Mouse (Mus musculus) limb, embryonic 12.5 days (tissue): ENCODE results near the gene Gm17409. TPM values are rescaled to one million over a fixed set of nuclear protein-coding genes. Genes with fewer than 3 reads are reported as not detected.

ENCODE experiments used
- ATAC-seq: fragments of 200-750 bp; cut with Nextera tagmentation; 2 replicates; pipeline ENCODE4 v1.8.0; 2017; ENCODE audit warnings: low read depth, moderate TSS enrichment; ENCODE audit not compliant: insufficient number of reproducible peaks, insufficient read depth, low FRiP score, low TSS enrichment
- H3K27ac ChIP-seq: fragments of 300-500 bp; sonication (generic); 2 replicates; pipeline ENCODE4 v1.5.1; 2016; ENCODE audit warnings: mild to moderate bottlenecking, moderate library complexity
- H3K27me3 ChIP-seq: fragments of 300-500 bp; sonication (generic); 2 replicates; pipeline ENCODE4 v1.6.1; 2016; ENCODE audit warnings: mild to moderate bottlenecking, moderate library complexity
- H3K36me3 ChIP-seq: fragments of 300-500 bp; sonication (generic); 2 replicates; pipeline ENCODE4 v1.6.1; 2016; ENCODE audit warnings: mild to moderate bottlenecking, moderate library complexity
- H3K4me1 ChIP-seq: fragments of 300-500 bp; sonication (generic); replicated peaks from 2 replicates; pipeline ENCODE4 v1.6.1; 2016
- H3K4me2 ChIP-seq: fragments of 300-500 bp; sonication (generic); 2 replicates; pipeline ENCODE4 v1.6.1; 2016; ENCODE audit warnings: mild to moderate bottlenecking, moderate library complexity
- H3K4me3 ChIP-seq: fragments of 300-500 bp; sonication (generic); replicated peaks from 2 replicates; pipeline ENCODE4 v1.5.1; 2016; ENCODE audit warnings: mild to moderate bottlenecking
- H3K9ac ChIP-seq: fragments of 300-500 bp; sonication (generic); replicated peaks from 2 replicates; pipeline ENCODE4 v1.6.1; 2016; ENCODE audit warnings: mild to moderate bottlenecking, moderate library complexity
- H3K9me3 ChIP-seq: fragments of 300-500 bp; sonication (generic); 2 replicates; pipeline ENCODE4 v1.6.1; 2016; ENCODE audit warnings: mild to moderate bottlenecking, moderate library complexity
- WGBS: fragments of 180-500 bp; shearing (Covaris S2); methylation state at CpG from one replicate; pipeline ENCODE4 v1.1.7; 2016; 5-methylcytosine and 5-hydroxymethylcytosine counted together
- polyA plus RNA-seq: library from polyadenylated mRNA; unstranded; fragments of >200 nt; fragmentation: Nextera tagmentation; extraction: Ambion mirVana; gene quantifications from 2 replicates; pipeline ENCODE4 v1.2.1, GENCODE M21; 2016

Gene Gm17409
- polyA plus RNA-seq: not detected in 2 replicates

DNA sequence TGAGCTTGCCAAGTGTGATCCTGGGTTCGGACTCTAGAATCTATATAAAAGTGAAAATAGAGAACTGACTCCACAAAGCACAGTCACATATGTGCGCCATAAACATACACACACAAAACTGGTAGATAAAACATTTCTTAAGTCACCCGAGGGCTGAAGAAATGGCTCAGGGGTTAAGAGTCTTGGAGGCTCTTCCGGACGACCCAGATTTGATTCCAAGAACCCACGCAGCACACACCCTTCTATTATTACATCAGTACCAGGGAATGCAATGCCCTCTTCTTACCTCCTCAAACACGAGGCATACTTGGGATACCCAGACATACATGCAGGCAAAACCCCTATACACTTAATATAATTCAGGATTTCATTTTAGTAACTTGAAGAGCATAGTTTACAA lies at the start of gene Gm17409:
Gene Gm17409, plus strand, starts transcription at position 301 of the 400 bp plus-strand sequence.
- Histone ChIP-seq H3K4me1 (no peaks in the 10 kb centered on the region), H3K27me3 (no peaks in the 10 kb centered on the region), H3K27ac (no peak within 1 kb of the TSS), H3K9ac (no peak within 1 kb of the TSS), H3K36me3 (peaks cover 70% of the 10 kb centered on the region), H3K4me2 (no peak within 1 kb of the TSS), H3K9me3 (peaks cover 6% of the 10 kb centered on the region), H3K4me3 (no peak within 1 kb of the TSS)
- no peak for ATAC-seq
- WGBS: 88% methylated on average over 7 of the region's 7 CpGs

DNA sequence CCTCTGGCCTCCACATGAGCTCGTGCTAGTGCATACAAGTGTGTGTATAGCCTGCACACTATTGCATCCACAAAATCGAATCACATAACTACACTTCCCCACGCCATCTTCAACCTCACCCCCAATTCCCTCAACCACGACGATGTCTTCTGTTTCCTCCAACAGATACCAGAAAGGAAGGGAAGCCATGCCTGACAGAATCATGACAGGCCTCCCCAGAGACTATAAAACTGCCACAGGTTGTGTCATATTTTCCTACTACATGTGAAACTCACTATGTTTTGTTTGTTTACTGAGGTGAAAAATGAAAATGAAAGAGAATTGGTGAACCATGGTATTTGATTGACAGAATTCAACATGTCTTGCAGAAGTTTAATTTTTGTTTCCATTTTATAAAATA lies 46.6 kb upstream of the Gm17409 start:
- Histone ChIP-seq H3K27me3 (no peaks in the 10 kb centered on the region), H3K4me3 (no peak overlapping the region), H3K9ac (no peak overlapping the region), H3K27ac (no peak overlapping the region), H3K9me3 (no peaks in the 10 kb centered on the region), H3K4me1 (no peaks in the 10 kb centered on the region), H3K36me3 (no peaks in the 10 kb centered on the region), H3K4me2 (no peak overlapping the region)
- 84% methylated on average over 5 of the region's 5 CpGs for WGBS
- ATAC-seq: no peak

DNA sequence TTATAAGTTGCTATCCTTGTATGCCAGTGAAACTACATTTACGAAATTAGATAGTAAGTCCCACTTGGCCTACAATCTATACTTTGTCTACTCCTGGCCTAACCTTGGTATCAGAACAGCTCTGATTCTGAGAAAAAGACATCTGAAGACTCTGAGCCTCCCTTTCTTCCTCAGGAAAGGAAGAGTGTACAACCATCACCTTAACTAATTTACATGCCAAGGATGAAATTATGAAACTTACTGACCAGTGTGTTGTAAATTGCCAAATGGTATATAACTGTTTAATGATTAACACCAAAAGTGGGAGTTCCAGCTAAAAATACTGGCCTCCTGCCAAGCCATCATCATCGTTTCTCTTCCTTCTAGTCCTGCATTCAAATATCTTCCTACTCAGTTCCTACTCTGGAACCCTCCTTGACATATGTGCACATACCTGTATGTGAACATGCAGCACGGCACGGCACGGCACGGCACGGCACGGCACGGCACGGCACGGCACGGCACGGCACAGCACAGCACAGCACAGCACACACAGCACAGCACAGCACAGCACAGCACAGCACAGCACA lies 44.4 kb upstream of the Gm17409 start:
- Histone ChIP-seq H3K4me2 (no peak overlapping the region), H3K27ac (no peak overlapping the region), H3K27me3 (no peaks in the 10 kb centered on the region), H3K4me3 (no peak overlapping the region), H3K9ac (no peak overlapping the region), H3K36me3 (no peaks in the 10 kb centered on the region), H3K9me3 (no peaks in the 10 kb centered on the region), H3K4me1 (no peaks in the 10 kb centered on the region)
- no peak for ATAC-seq
- WGBS: 95% methylated on average over 13 of the region's 13 CpGs

DNA sequence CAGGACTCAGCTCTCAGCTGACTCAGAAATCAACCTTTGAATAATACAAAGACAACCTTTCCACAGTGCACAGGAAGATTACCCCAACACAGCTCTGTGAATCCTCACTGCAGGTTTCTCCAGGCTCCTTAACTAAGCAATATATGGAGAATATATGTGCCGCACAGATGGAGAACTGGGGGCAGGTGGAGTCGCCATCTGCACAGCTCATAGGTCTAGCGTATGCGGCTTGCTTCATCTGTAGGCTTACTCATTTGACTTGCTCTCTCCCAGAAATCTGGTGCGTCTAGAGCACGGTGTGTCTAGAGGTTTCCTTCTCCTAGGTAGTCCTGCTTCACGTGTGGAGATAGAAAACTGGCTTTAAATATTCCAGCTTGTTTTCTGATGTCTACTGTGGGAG lies 37.7 kb upstream of the Gm17409 start:
- ATAC-seq: no peak
- H3K4me1 ChIP-seq: no peaks in the 10 kb centered on the region
- H3K9me3 ChIP-seq: no peaks in the 10 kb centered on the region
- H3K4me2 ChIP-seq: no peak overlapping the region
- H3K27me3 ChIP-seq: no peaks in the 10 kb centered on the region
- H3K36me3 ChIP-seq: peaks cover 4% of the 10 kb centered on the region; the same call in 1 of the 2 replicates
- WGBS: 92% methylated on average over 7 of the region's 7 CpGs
- H3K4me3 ChIP-seq: no peak overlapping the region
- H3K27ac ChIP-seq: no peak overlapping the region
- no peak overlapping the region for H3K9ac ChIP-seq

GRCm38 (mm10) chr2:58433317-58433716 lies 36.6 kb upstream of the Gm17409 start:
- Histone ChIP-seq H3K9ac (no peak overlapping the region), H3K4me2 (no peak overlapping the region), H3K9me3 (no peaks in the 10 kb centered on the region), H3K27me3 (no peaks in the 10 kb centered on the region), H3K36me3 (peaks cover 4% of the 10 kb centered on the region; the same call in 1 of the 2 replicates), H3K4me3 (no peak overlapping the region), H3K4me1 (no peaks in the 10 kb centered on the region), H3K27ac (no peak overlapping the region)
- no peak for ATAC-seq
- WGBS: 93% methylated on average over 2 of the region's 2 CpGs

DNA sequence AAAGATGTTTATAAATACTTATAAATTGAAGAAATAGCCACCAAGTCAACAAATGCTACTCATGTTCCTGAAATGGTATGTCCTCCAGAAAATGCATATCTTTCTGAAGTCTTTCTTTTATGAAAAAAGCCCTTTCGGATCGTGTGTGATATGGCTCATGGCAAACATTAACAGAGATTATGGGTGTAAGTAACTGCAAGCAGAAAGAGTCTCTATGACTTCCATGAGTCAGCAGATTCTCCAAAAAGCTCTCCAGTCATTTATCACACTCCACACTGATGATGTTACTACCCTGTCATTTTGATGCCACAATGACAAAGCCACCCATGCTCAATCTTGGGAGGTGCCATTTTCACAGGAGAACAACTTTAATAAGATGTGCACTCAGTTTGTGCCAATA lies 35.5 kb upstream of the Gm17409 start:
- Histone ChIP-seq H3K36me3 (peaks cover 6% of the 10 kb centered on the region; the same call in 1 of the 2 replicates), H3K4me1 (no peaks in the 10 kb centered on the region), H3K27me3 (no peaks in the 10 kb centered on the region), H3K9ac (no peak overlapping the region), H3K9me3 (no peaks in the 10 kb centered on the region), H3K27ac (no peak overlapping the region), H3K4me2 (no peak overlapping the region), H3K4me3 (no peak overlapping the region)
- ATAC-seq: no peak
- WGBS: 93% methylated on average over 2 of the region's 2 CpGs

- 70% methylated on average over 13 of the region's 13 CpGs for WGBS
- Histone ChIP-seq H3K27me3 (no peaks in the 10 kb centered on the region), H3K27ac (no peak overlapping the region), H3K36me3 (peaks cover 8% of the 10 kb centered on the region; the same call in 1 of the 2 replicates), H3K4me1 (no peaks in the 10 kb centered on the region), H3K4me2 (no peak overlapping the region), H3K9ac (no peak overlapping the region), H3K9me3 (no peaks in the 10 kb centered on the region), H3K4me3 (no peak overlapping the region)
- 0 out of 2 replicates have a peak, but pooled peaks have one; percentile 26 for ATAC-seq
Measured at GRCm38 (mm10) chr2:58435507-58435906, 34.4 kb upstream of the Gm17409 start.

DNA sequence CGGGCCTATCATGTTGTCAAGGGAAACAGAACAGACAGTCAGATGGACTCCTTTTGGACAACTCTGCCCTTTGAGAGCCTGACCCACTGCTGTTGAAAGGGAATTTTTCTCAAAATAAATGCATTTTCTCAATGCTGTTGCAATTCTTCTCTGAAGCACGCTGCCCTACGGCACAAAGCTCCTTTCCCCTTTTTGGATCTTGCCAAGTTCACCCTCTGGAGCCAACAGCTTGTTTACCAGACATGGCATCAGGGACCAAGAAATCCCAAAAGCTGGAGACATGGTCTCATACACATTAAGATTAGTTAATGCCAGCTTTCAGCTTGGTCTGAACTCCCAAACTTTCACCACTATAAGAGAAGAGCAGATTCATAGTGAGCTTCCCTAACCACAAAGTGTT lies 33.0 kb upstream of the Gm17409 start:
- Histone ChIP-seq H3K4me1 (no peaks in the 10 kb centered on the region), H3K36me3 (peaks cover 8% of the 10 kb centered on the region; the same call in 1 of the 2 replicates), H3K4me3 (no peak overlapping the region), H3K27me3 (no peaks in the 10 kb centered on the region), H3K9ac (no peak overlapping the region), H3K9me3 (no peaks in the 10 kb centered on the region), H3K4me2 (no peak overlapping the region), H3K27ac (no peak overlapping the region)
- WGBS: 92% methylated on average over 3 of the region's 3 CpGs
- no peak for ATAC-seq

DNA sequence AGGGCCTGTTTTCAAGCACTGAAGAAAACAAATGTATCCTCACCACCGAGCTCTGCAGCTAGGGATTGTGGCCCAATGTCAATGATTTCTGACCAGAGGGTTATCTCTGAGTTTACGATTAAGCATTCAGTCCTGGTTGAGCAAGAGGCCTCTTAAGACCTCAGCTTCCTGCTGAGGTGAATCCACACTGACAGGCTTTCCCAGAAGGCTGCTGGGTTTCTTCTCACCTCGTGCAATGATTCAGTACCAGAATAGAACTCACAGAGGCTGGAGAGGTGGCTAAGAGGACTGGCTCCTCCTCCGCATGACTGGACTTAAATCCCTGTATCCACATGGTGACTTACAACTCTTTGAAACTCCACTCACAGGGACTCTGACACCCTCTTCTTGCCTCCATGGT lies 26.8 kb upstream of the Gm17409 start:
- 82% methylated on average over 4 of the region's 4 CpGs for WGBS
- no peaks in the 10 kb centered on the region for H3K27me3 ChIP-seq
- no peaks in the 10 kb centered on the region for H3K4me1 ChIP-seq

DNA sequence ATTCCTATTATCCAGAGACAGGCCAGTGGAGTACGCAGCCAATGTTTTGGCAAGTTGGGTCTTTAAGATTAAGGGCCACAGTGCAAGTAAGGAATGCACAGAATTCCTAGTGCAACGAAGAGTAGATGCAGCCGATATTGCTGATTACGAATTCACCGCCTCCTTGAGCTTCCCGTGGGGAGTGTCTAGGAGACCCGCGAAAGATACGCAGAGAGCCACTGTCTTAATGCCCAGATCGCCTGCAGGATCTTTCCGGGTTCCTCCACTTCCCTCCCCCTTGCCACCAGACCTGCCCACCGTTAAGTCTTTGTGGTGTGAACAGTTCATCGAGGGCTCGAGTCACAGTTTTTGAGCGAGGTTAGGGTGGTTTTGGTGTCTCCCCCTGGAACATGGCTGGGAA lies 22.9 kb upstream of the Gm17409 start:
- H3K9me3 ChIP-seq: no peaks in the 10 kb centered on the region
- H3K4me1 ChIP-seq: no peaks in the 10 kb centered on the region
- H3K4me3 ChIP-seq: no peak overlapping the region
- H3K27ac ChIP-seq: no peak overlapping the region
- 96% methylated on average over 15 of the region's 15 CpGs for WGBS
- no peak for ATAC-seq
- peaks cover 36% of the 10 kb centered on the region for H3K36me3 ChIP-seq
- no peak overlapping the region for H3K4me2 ChIP-seq
- H3K9ac ChIP-seq: no peak overlapping the region
- H3K27me3 ChIP-seq: no peaks in the 10 kb centered on the region

More for the DNA sequence above, 26.8 kb upstream of the Gm17409 start:
- no peak overlapping the region for H3K4me2 ChIP-seq
- H3K27ac ChIP-seq: no peak overlapping the region
- ATAC-seq: no peak
- peaks cover 37% of the 10 kb centered on the region for H3K36me3 ChIP-seq
- no peak overlapping the region for H3K4me3 ChIP-seq
- no peak overlapping the region for H3K9ac ChIP-seq
- H3K9me3 ChIP-seq: no peaks in the 10 kb centered on the region

- no peak overlapping the region for H3K4me3 ChIP-seq
- H3K27me3 ChIP-seq: no peaks in the 10 kb centered on the region
- H3K36me3 ChIP-seq: peaks cover 38% of the 10 kb centered on the region
- no peak overlapping the region for H3K27ac ChIP-seq
- H3K9ac ChIP-seq: no peak overlapping the region
- 93% methylated on average over 16 of the region's 16 CpGs for WGBS
- no peaks in the 10 kb centered on the region for H3K4me1 ChIP-seq
- H3K9me3 ChIP-seq: no peaks in the 10 kb centered on the region
- no peak for ATAC-seq
- H3K4me2 ChIP-seq: no peak overlapping the region
Measured at GRCm38 (mm10) chr2:58454095-58454865, 15.6 kb upstream of the Gm17409 start.
